In the genomic region with DNA sequence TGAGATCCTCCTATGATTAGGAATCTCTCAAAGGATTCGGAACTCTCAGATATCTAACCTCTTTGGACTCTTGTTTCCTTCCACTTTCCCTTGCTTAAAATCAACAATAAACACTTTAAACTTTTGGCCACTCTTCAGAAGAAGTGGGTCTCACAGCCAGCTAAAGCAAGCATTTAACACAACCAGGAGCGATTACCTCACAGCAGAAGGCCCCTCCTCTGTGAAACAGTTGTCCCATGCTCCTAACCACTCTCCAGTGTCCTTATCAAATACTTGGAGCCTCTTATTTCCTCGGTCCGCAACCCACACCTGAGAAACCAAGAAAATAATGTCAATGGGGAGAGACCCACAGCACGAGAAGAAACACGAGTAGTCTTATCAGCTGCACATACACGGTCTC, we compare ENCODE assay signal across 21 mouse cellular contexts. TPM values are rescaled to one million over a fixed set of nuclear protein-coding genes. Genes with fewer than 3 reads are reported as not detected.
"Had no signal": no experiment of that assay in that cellular context is flagged by ENCODE, and none has a peak within 500 bp of the region (broad histone marks: within the 10 kb centered on the region; RNA-seq: fewer than 3 reads in every experiment).

No protein-coding gene starts in this region.

- H3K27me3 ChIP-seq: liver, embryonic 12.5 days; liver, embryonic 15.5 days; midbrain, embryonic 12.5 days; neural tube, embryonic 13.5 days had no signal

- H3K4me2 ChIP-seq: liver, embryonic 12.5 days; liver, embryonic 15.5 days; lung, embryonic 14.5 days; midbrain, embryonic 12.5 days; neural tube, embryonic 13.5 days had no signal

- ATAC-seq: hindbrain, embryonic 16.5 days; liver, embryonic 12.5 days; midbrain, embryonic 16.5 days had no signal

- H3K4me1 ChIP-seq: liver, embryonic 12.5 days; liver, embryonic 15.5 days; midbrain, embryonic 12.5 days; neural tube, embryonic 13.5 days had no signal

- H3K9me3 ChIP-seq: liver, embryonic 12.5 days; liver, embryonic 15.5 days; midbrain, embryonic 12.5 days; neural tube, embryonic 13.5 days had no signal

- H3K9ac ChIP-seq: liver, embryonic 12.5 days; liver, embryonic 15.5 days; lung, embryonic 14.5 days; midbrain, embryonic 12.5 days; neural tube, embryonic 13.5 days had no signal

- DNase-seq: kidney, adult 11 months; kidney, adult 9 months; kidney, postnatal 25 days; layer of hippocampus, postnatal 36 days; lung, embryonic 14.5 days; retina, postnatal 1 day; right cerebral cortex, postnatal 25 days; thymus, postnatal 25 days had no signal

- H3K27ac ChIP-seq: left cerebral cortex, adult 2 months; liver, embryonic 12.5 days; liver, embryonic 15.5 days; macrophage; midbrain, embryonic 12.5 days; neural tube, embryonic 13.5 days had no signal

- H3K4me3 ChIP-seq: left cerebral cortex, adult 2 months; liver, embryonic 12.5 days; liver, embryonic 15.5 days; midbrain, embryonic 12.5 days; myocyte; neural tube, embryonic 13.5 days had no signal

RNA-seq across cellular contexts. Expression of a gene that starts 35.1 kb away (rescaled TPM):
- polyA plus RNA-seq: hindbrain, embryonic 16.5 days; limb, embryonic 11.5 days; liver, embryonic 12.5 days; liver, embryonic 15.5 days; macrophage; midbrain, embryonic 12.5 days; midbrain, embryonic 16.5 days; myocyte; neural tube, embryonic 13.5 days; spleen, adult 2 months; testis, adult 2 months; thymus, postnatal 0 days had no signal
